Mouse (Mus musculus): ENCODE measurements around the gene Snurf. TPM values are rescaled to one million over a fixed set of nuclear protein-coding genes. Genes with fewer than 3 reads are reported as not detected.

Gene Snurf
- polyA plus RNA-seq (2014; fragmentation: Nextera tagmentation; extraction: Ambion mirVana): 106 and 133 TPM in 2 replicates

- peak; percentile 56 for ATAC-seq (ENCODE audit: insufficient read depth, low FRiP score, low TSS enrichment)
- Histone ChIP-seq H3K9me3 (ENCODE audit: control insufficient read depth, low read length) (peaks cover 6% of the 10 kb centered on the region; the same call in 1 of the 2 replicates), H3K4me2 (ENCODE audit: low read depth) (peak within 1 kb of the TSS; percentile 36), H3K36me3 (ENCODE audit: control insufficient read depth, insufficient read depth, low read length) (no peaks in the 10 kb centered on the region), H3K4me1 (ENCODE audit: control insufficient read depth, insufficient read depth, low read length) (no peaks in the 10 kb centered on the region), H3K4me3 (ENCODE audit: low read depth, low read length) (peak within 1 kb of the TSS; percentile 54), H3K27me3 (ENCODE audit: control insufficient read depth, insufficient read depth, low read length) (no peaks in the 10 kb centered on the region), H3K27ac (ENCODE audit: low read depth, low read length) (peak within 1 kb of the TSS; percentile 47), H3K9ac (ENCODE audit: low read length) (peak within 1 kb of the TSS; percentile 41)
- WGBS: 44% methylated on average over 30 of the region's 30 CpGs
- peak; percentile 76 for DNase-seq (ENCODE audit: low spot score)
Measured at GRCm38 (mm10) chr7:60004606-60005330, at the start of gene Snurf, which contains the start of gene Gm38393. Gene Snurf, minus strand, starts transcription at chr7:60005049. Gene Gm38393, minus strand, starts transcription at chr7:60005064.

- DNase-seq (ENCODE audit: low spot score) (no peak), ATAC-seq (ENCODE audit: insufficient read depth, low FRiP score, low TSS enrichment) (no peak)
- no peak overlapping the region for H3K4me2 ChIP-seq (ENCODE audit: low read depth)
- no peak overlapping the region for H3K4me3 ChIP-seq (ENCODE audit: low read depth, low read length)
- WGBS: 78% methylated on average over 6 of the region's 6 CpGs
- no peak overlapping the region for H3K27ac ChIP-seq (ENCODE audit: low read depth, low read length)
- H3K9ac ChIP-seq (ENCODE audit: low read length): no peak overlapping the region
- no peaks in the 10 kb centered on the region for H3K4me1 ChIP-seq (ENCODE audit: control insufficient read depth, insufficient read depth, low read length)
- H3K36me3 ChIP-seq (ENCODE audit: control insufficient read depth, insufficient read depth, low read length): no peaks in the 10 kb centered on the region
- 0 out of 2 replicates have a peak, but pooled peaks cover 2% of the 10 kb centered on the region for H3K9me3 ChIP-seq (ENCODE audit: control insufficient read depth, low read length)
- no peaks in the 10 kb centered on the region for H3K27me3 ChIP-seq (ENCODE audit: control insufficient read depth, insufficient read depth, low read length)
Measured at GRCm38 (mm10) chr7:60047481-60048201, 42.8 kb upstream of the Snurf start.

GRCm38 (mm10) chr7:60013186-60013585 lies 8.3 kb upstream of the Snurf start:
- H3K4me1 ChIP-seq (ENCODE audit: control insufficient read depth, insufficient read depth, low read length): no peaks in the 10 kb centered on the region
- H3K27ac ChIP-seq (ENCODE audit: low read depth, low read length): no peak overlapping the region
- H3K4me3 ChIP-seq (ENCODE audit: low read depth, low read length): no peak overlapping the region
- H3K36me3 ChIP-seq (ENCODE audit: control insufficient read depth, insufficient read depth, low read length): no peaks in the 10 kb centered on the region
- H3K27me3 ChIP-seq (ENCODE audit: control insufficient read depth, insufficient read depth, low read length): no peaks in the 10 kb centered on the region
- H3K9ac ChIP-seq (ENCODE audit: low read length): no peak overlapping the region
- H3K4me2 ChIP-seq (ENCODE audit: low read depth): no peak overlapping the region
- H3K9me3 ChIP-seq (ENCODE audit: control insufficient read depth, low read length): no peaks in the 10 kb centered on the region
- no peak for DNase-seq (ENCODE audit: low spot score)
- WGBS: 60% methylated on average over 3 of the region's 3 CpGs
- ATAC-seq (ENCODE audit: insufficient read depth, low FRiP score, low TSS enrichment): no peak

GRCm38 (mm10) chr7:60007727-60008360 lies 3.0 kb upstream of the Snurf start:
- Histone ChIP-seq H3K4me1 (ENCODE audit: control insufficient read depth, insufficient read depth, low read length) (no peaks in the 10 kb centered on the region), H3K9ac (ENCODE audit: low read length) (no peak overlapping the region), H3K36me3 (ENCODE audit: control insufficient read depth, insufficient read depth, low read length) (no peaks in the 10 kb centered on the region), H3K27me3 (ENCODE audit: control insufficient read depth, insufficient read depth, low read length) (no peaks in the 10 kb centered on the region), H3K4me2 (ENCODE audit: low read depth) (no peak overlapping the region), H3K9me3 (ENCODE audit: control insufficient read depth, low read length) (peaks cover 6% of the 10 kb centered on the region; the same call in 1 of the 2 replicates), H3K4me3 (ENCODE audit: low read depth, low read length) (no peak overlapping the region), H3K27ac (ENCODE audit: low read depth, low read length) (no peak overlapping the region)
- WGBS: 49% methylated on average over 3 of the region's 3 CpGs
- ATAC-seq (ENCODE audit: insufficient read depth, low FRiP score, low TSS enrichment): no peak
- no peak for DNase-seq (ENCODE audit: low spot score)

- Histone ChIP-seq H3K9me3 (ENCODE audit: control insufficient read depth, low read length) (peaks cover 6% of the 10 kb centered on the region; the same call in 1 of the 2 replicates), H3K9ac (ENCODE audit: low read length) (no peak overlapping the region), H3K4me3 (ENCODE audit: low read depth, low read length) (no peak overlapping the region), H3K36me3 (ENCODE audit: control insufficient read depth, insufficient read depth, low read length) (no peaks in the 10 kb centered on the region), H3K27ac (ENCODE audit: low read depth, low read length) (no peak overlapping the region), H3K4me1 (ENCODE audit: control insufficient read depth, insufficient read depth, low read length) (no peaks in the 10 kb centered on the region), H3K27me3 (ENCODE audit: control insufficient read depth, insufficient read depth, low read length) (no peaks in the 10 kb centered on the region), H3K4me2 (ENCODE audit: low read depth) (no peak overlapping the region)
- no peak for ATAC-seq (ENCODE audit: insufficient read depth, low FRiP score, low TSS enrichment)
- DNase-seq (ENCODE audit: low spot score): no peak
- WGBS: 59% methylated on average over 2 of the region's 2 CpGs
Measured at GRCm38 (mm10) chr7:60006262-60006661, 1.4 kb upstream of the Snurf start.

GRCm38 (mm10) chr7:60003921-60004605 lies 786 bp downstream of the Snurf start:
- Histone ChIP-seq H3K9me3 (ENCODE audit: control insufficient read depth, low read length) (peaks cover 6% of the 10 kb centered on the region; the same call in 1 of the 2 replicates), H3K4me2 (ENCODE audit: low read depth) (peak overlapping the region; percentile 36), H3K4me1 (ENCODE audit: control insufficient read depth, insufficient read depth, low read length) (no peaks in the 10 kb centered on the region), H3K27me3 (ENCODE audit: control insufficient read depth, insufficient read depth, low read length) (no peaks in the 10 kb centered on the region), H3K36me3 (ENCODE audit: control insufficient read depth, insufficient read depth, low read length) (no peaks in the 10 kb centered on the region), H3K27ac (ENCODE audit: low read depth, low read length) (peak overlapping the region; percentile 47), H3K4me3 (ENCODE audit: low read depth, low read length) (peak overlapping the region; percentile 54), H3K9ac (ENCODE audit: low read length) (peak overlapping the region; percentile 41)
- peak; percentile 88 for ATAC-seq (ENCODE audit: insufficient read depth, low FRiP score, low TSS enrichment)
- WGBS: 51% methylated on average over 22 of the region's 22 CpGs
- peak; percentile 78 for DNase-seq (ENCODE audit: low spot score)

- Histone ChIP-seq H3K9me3 (ENCODE audit: control insufficient read depth, low read length) (peaks cover 6% of the 10 kb centered on the region; the same call in 1 of the 2 replicates), H3K36me3 (ENCODE audit: control insufficient read depth, insufficient read depth, low read length) (no peaks in the 10 kb centered on the region), H3K4me1 (ENCODE audit: control insufficient read depth, insufficient read depth, low read length) (no peaks in the 10 kb centered on the region), H3K27ac (ENCODE audit: low read depth, low read length) (no peak overlapping the region), H3K27me3 (ENCODE audit: control insufficient read depth, insufficient read depth, low read length) (no peaks in the 10 kb centered on the region), H3K9ac (ENCODE audit: low read length) (peak overlapping the region; percentile 41), H3K4me3 (ENCODE audit: low read depth, low read length) (peak overlapping the region; percentile 54), H3K4me2 (ENCODE audit: low read depth) (peak overlapping the region; percentile 36)
- ATAC-seq (ENCODE audit: insufficient read depth, low FRiP score, low TSS enrichment) (peak; percentile 48), DNase-seq (ENCODE audit: low spot score) (peak; percentile 56)
- WGBS: 48% methylated on average over 12 of the region's 12 CpGs
Measured at GRCm38 (mm10) chr7:60003006-60003865, 1.6 kb downstream of the Snurf start.

All from neural tube, embryonic 11.5 days (tissue).